Mouse (Mus musculus) brain, embryonic 18.5 days (tissue): ENCODE measurements around the gene Krt19.

Experiments
- DNase-seq: peaks from one replicate; pipeline ENCODE4 v3.0.0-alpha.2; 2012; ENCODE audit warnings: low read depth, low spot score

Krt19 gene

GRCm38 (mm10) chr11:100148615-100149330 lies at the start of gene Krt19:
Krt19 (minus strand) TSS chr11:100148665.
- DNase-seq: no peak

- DNase-seq: no peak
Measured at GRCm38 (mm10) chr11:100192992-100193391, 44.5 kb upstream of the Krt19 start, which contains the start of gene Krt9. Krt9 (minus strand) TSS chr11:100193246.

- no peak for DNase-seq
Measured at GRCm38 (mm10) chr11:100191820-100192219, 43.4 kb upstream of the Krt19 start.

DNA sequence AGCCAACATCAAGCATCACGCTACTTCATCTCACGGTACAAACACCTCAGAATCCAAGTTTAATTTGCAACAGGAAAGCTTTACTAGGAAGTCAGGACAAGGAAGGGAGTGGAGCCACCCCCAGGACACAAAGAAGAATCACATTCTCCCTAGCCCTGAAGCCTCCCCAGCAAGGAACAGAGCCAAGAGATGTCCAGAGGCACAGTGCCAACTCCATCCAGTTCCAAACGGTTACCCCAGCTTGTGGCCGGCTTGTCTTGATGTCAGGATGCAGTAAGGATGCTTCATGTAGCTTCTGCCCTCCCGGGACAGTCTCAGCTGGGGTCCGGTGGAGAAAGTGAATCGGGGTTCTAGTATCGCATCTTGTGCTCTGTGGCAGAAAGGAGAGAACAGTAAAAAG lies 38.3 kb upstream of the Krt19 start:
- no peak for DNase-seq

GRCm38 (mm10) chr11:100181725-100182124 lies 33.3 kb upstream of the Krt19 start:
- no peak for DNase-seq

DNA sequence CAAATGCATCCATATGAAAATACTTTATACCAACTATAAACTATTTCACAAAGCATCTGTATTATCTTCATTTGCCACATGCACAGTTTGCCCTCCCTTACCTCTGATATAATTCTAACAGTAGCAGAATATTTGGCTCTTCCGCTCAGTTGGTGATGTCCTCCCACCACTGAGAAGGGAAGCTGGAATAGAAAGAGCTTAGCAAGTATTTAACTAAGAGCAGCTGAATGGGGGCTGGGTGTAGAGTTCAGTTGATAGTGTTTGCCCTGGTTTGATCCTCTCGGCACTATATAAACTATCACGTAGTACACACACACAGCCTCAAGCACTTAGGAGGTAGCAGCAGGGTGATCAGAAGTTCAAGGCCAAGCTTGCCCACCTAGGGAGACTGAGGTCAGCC lies 30.8 kb upstream of the Krt19 start:
- no peak for DNase-seq

GRCm38 (mm10) chr11:100178307-100178706 lies 29.8 kb upstream of the Krt19 start:
- DNase-seq: no peak

DNA sequence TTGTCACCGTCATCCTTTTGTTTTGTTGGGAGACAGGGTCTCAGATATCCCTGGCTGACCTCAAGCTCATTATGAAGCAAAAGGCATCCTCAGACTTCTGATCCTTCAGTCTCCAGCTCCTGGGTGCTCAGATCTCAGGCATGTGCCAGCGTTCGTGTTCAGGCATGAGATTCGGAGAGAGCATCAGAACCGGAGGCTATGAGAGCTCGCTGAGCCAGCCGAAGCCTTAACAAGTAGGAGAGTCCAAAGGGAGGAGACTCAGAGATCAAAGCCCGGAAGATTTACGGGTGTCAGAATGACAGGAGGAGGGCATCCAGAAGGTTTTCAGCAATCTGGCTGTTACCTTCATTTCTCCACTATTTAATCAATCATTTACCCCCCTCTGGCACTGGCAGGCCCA lies 28.3 kb upstream of the Krt19 start:
- DNase-seq: no peak

DNA sequence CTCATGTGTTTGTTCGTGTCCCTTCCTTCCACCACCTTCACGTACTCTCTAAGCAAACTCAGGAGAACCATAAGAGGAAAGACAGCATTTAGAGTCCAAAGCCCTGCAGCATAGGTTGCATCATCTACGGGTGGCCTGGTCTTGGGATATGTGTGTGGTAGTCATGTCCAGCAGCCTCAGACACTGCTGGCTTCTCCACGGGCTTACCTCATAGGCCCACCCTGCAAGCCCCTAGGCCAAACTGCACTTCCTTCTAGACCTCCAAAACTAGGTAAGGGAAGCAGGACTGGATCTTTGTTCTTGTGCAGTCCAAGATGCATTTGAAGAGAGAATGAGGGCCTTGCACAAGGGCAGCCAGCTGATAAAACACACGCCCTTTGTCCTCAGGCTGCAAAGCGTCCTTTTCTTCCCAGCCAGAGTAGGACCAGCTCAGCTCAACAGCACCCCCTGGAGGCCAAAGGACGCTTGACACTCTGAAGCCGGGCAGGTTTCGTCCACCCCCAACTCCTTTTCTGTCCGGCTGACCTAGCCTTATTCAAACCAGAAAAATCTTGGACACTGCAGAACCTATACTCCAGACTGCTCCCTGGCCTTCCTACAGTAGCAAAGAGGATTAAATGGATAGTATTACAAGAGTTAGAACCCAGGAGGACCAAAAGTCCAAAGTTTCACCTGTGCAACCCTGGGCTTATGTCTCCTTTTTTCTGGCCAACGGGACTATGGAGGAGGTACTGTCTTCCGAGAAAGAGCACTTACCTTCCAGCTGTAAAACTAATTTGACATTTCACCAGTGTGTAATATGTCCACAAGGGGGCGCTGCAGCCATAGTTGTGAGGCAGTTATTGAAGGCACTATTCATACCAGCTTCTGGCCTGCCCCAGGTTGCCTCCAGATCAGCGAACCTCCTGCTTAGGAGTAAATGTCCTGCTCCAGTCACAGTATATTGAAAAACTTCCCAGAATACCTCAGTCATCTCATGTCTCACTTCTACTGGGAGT lies 20.6 kb upstream of the Krt19 start:
- DNase-seq: no peak

GRCm38 (mm10) chr11:100168071-100168470 lies 19.6 kb upstream of the Krt19 start:
- no peak for DNase-seq

DNA sequence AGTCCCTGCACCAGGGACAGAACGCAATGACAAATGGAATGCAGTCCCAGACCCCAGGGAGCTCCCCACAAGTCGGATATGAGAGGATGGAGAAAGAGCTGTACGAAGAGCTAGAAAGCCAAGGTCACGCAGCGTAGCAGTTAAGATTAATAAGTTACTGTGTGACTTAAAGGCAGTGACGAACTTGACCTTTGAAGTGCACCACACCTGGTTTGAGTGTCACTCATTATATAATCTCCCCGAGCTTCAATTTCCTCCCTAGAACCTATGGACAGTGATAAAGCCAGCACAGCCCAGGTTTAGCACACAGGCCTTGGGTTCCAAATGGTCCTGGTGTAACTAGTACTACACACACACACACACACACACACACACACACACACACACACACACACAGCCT lies 15.9 kb upstream of the Krt19 start:
- no peak for DNase-seq

DNA sequence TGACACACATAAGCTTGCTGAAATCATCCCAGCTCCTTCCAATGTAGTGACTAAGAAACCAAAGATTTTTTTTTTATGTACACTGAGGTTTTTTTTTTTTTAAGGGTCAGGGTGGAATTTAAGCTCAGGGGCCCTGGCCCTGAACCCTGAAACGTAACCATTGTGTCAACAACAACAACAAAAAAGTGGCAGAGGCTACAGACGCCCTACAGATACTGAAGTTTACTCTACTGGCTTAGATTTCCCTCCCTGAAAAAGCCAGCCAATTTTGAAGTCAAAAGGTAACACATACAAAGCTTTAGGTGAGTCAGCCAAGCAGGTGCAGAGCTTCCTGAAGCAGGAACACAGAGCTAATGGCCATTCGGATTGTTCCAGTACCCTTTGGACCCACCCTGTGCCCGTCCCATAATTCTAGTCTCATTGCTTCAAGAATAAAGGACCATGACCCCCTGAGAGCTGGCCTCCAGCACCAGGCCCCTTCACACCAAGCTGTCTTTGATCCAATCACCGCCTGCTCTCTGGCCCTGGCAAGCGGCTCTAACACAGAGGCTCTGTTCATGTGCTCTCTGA lies 9.5 kb upstream of the Krt19 start:
- no peak for DNase-seq

DNA sequence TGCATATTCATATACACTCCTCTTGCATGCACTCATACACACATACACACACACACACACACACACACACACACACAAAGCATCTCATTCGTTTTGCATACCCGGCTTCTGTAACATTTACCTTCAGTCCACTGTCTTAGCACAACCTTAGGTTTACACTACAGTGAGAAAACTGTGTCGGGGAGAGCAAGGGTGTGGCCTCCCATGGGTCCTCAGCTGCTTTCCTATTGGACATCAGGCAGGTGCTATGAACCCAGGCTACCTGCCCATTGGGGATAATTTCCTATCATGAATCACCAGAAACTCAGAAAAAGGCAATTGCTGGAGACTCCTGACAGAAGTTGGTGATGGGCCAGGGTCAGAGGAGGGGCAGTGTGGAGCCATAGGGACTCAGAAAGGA lies 8.9 kb upstream of the Krt19 start:
- no peak for DNase-seq

DNA sequence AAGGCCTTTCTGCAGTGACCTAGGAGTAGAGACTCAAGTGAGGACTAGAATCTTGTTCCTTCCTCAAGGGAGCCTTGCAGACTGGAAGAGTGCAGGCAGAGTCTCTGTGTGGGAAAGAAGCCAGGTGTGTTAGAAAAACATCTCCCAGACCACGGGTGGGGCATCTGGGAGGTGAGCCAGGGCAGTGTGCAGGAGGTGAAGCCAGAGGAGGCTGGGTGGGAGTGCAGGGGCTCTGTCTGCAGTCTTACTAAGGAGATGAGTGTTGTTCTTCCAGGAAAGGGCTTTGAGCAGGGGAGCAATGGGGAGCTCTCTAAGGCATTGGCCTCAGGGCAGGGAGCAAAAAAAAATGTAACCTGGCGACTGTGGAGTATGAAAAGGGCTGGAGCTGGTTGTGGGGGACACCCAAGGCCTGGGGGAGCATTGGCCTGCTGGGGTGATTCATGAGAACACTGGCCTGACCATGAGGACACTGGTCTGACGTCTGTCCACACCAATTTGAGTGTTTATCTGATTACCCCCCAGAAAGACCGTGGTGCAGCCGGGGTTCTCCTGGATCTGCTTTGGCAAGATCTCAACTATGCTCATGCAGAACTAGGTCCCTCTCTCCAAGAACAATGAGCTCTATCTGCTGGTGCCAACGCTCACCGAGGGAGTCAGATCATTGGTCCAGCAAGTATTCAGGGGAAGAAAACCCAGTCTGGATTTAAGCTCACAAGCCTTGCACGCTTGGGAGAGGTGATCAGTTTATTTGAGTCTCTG lies 7.2 kb upstream of the Krt19 start:
- no peak for DNase-seq

DNA sequence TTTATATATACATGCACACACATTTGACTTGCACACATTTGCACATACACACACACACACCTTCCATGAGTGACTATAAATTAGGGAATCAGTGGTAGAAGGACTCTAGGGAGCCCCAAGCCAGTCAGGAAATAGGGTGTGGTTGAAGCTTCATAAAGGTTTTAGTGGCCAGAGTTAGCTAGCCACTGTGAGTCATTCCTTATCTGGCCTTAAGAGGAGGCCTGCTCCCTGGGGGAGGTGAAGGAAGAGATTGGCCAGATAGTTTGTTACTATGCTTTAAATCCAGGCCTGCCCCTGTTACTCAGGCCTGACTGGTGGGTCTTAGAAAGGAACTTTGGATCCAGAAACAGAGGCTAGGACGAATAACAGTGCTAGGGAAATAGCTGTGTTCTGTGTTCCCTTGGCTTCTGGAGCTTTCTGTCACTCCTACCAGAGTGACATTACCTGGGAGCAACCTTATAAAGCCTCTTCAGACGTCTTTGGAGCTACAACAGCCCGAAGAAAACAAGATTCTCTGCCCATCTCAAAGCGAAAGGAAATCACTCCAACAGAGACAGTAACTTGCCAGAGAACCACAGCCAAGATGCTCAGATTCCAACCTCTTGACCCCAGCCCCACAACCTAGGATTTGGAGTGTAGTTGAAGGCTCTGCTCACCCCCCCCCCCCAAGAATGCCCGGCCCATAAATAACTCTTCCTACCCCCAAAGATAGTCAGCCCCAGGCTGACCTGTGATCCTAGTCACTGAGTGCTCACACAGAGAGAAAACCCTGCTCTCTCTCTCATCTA lies 705 bp downstream of the Krt19 start:
- no peak for DNase-seq

GRCm38 (mm10) chr11:100145858-100146560 lies 2.5 kb downstream of the Krt19 start:
- DNase-seq: no peak

GRCm38 (mm10) chr11:100145104-100145503 lies 3.4 kb downstream of the Krt19 start:
- DNase-seq: no peak

GRCm38 (mm10) chr11:100140966-100141365 lies 7.5 kb downstream of the Krt19 start:
- DNase-seq: no peak

GRCm38 (mm10) chr11:100139391-100139790 lies 9.1 kb downstream of the Krt19 start:
- DNase-seq: no peak

DNA sequence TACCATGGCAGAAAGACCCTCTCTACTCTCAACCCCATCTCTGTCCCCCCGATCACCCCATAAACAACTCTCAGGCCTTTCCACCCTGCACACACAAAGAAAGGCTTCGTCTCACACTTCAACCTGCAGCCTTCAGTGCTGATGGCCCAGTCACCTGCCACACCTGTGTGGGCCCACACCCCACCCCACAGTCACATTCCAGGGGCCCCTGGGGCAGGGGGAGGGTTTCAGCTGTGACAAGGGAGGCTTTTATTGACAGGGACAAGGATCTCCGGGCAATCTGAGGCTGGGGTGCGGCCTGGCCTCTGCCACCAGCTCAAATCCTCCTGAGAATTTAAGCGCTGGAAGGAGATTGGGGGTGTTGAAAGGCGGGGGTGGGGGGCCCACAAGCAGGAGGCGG lies 9.7 kb downstream of the Krt19 start:
- DNase-seq: no peak
